21 mouse cellular contexts compared by ENCODE assay signal in genomic region chr4:129965294-129965693, GRCm38 (mm10). TPM values are rescaled to one million over a fixed set of nuclear protein-coding genes. Genes with fewer than 3 reads are reported as not detected.
DNase-seq lines count a peak whose midpoint lies in the region; ATAC-seq and TF ChIP-seq lines count a peak whose summit lies in the region.
"Had no signal": no experiment of that assay in that cellular context is flagged by ENCODE, and none has a peak within 500 bp of the region (broad histone marks: within the 10 kb centered on the region; RNA-seq: fewer than 3 reads in every experiment).

No protein-coding gene starts in this region.

- 58% methylated on average over 11 of the region's 11 CpGs for WGBS in forebrain, embryonic 15.5 days
- 83% methylated on average over 11 of the region's 11 CpGs for WGBS in forebrain, embryonic 10.5 days
- 60% methylated on average over 11 of the region's 11 CpGs for WGBS in midbrain, embryonic 13.5 days
- 69% methylated on average over 11 of the region's 11 CpGs for WGBS in midbrain, postnatal 0 days
- 51% methylated on average over 11 of the region's 11 CpGs for WGBS in hindbrain, embryonic 15.5 days
- 45% methylated on average over 11 of the region's 11 CpGs for WGBS in neural tube, embryonic 15.5 days
- WGBS in lung, postnatal 0 days = 60% methylated on average over 11 of the region's 11 CpGs

- H3K27ac ChIP-seq in forebrain, embryonic 15.5 days (replicated peaks) = 0 out of 2 replicates have a peak overlapping the region, but pooled peaks have one; percentile 90
- H3K27ac ChIP-seq in forebrain, embryonic 10.5 days = no peak overlapping the region
- H3K27ac ChIP-seq in midbrain, embryonic 13.5 days = peak overlapping the region; percentile 91; the same call in 1 of the 2 replicates
- H3K27ac ChIP-seq in midbrain, postnatal 0 days (ENCODE audit: low read depth, low read length) = no peak overlapping the region
- H3K27ac ChIP-seq in hindbrain, embryonic 15.5 days (replicated peaks) = peak overlapping the region; percentile 63; the same call in 1 of the 2 replicates
- H3K27ac ChIP-seq in neural tube, embryonic 15.5 days (replicated peaks) = peak overlapping the region; percentile 83
- H3K27ac ChIP-seq in gastrocnemius, adult 2 months = no peak overlapping the region
- H3K27ac ChIP-seq in lung, postnatal 0 days (ENCODE audit: low read length) = no peak overlapping the region
- H3K27ac ChIP-seq: embryonic facial prominence, embryonic 13.5 days; limb, embryonic 13.5 days; liver, embryonic 13.5 days had no signal

- H3K4me3 ChIP-seq in forebrain, embryonic 15.5 days = no peak overlapping the region
- no peak overlapping the region for H3K4me3 ChIP-seq in forebrain, embryonic 10.5 days
- no peak overlapping the region for H3K4me3 ChIP-seq in midbrain, embryonic 13.5 days (replicated peaks)
- no peak overlapping the region for H3K4me3 ChIP-seq in midbrain, postnatal 0 days (ENCODE audit: low read depth, low read length)
- no peak overlapping the region for H3K4me3 ChIP-seq in hindbrain, embryonic 15.5 days
- H3K4me3 ChIP-seq in neural tube, embryonic 15.5 days (replicated peaks) = no peak overlapping the region
- H3K4me3 ChIP-seq in gastrocnemius, adult 2 months = no peak overlapping the region
- no peak overlapping the region for H3K4me3 ChIP-seq in lung, postnatal 0 days (ENCODE audit: low read depth, low read length)
- H3K4me3 ChIP-seq: embryonic facial prominence, embryonic 13.5 days; limb, embryonic 13.5 days; liver, embryonic 13.5 days had no signal

- no peak for DNase-seq in forebrain, embryonic 10.5 days (ENCODE audit: extremely low spot score, low spot score)
- DNase-seq in midbrain, postnatal 0 days (ENCODE audit: low spot score) = no peak
- DNase-seq in gastrocnemius, adult 2 months = no peak
- DNase-seq in lung, postnatal 0 days (ENCODE audit: low spot score) = no peak
- DNase-seq: adrenal gland, adult 2 months; cerebellum, postnatal 10 days; gastrocnemius, postnatal 36 days; kidney, adult 9 months; kidney, postnatal 4 days; liver, embryonic 13.5 days; lung, embryonic 14.5 days; lung, postnatal 4 days; spleen, adult 18-20 months; thymus, postnatal 25 days had no signal

- no peak overlapping the region for H3K4me2 ChIP-seq in forebrain, embryonic 15.5 days (replicated peaks)
- no peak overlapping the region for H3K4me2 ChIP-seq in midbrain, embryonic 13.5 days (replicated peaks)
- H3K4me2 ChIP-seq in midbrain, postnatal 0 days (ENCODE audit: low read depth, low read length, poor library complexity, severe bottlenecking) = no peak overlapping the region
- no peak overlapping the region for H3K4me2 ChIP-seq in hindbrain, embryonic 15.5 days
- H3K4me2 ChIP-seq in neural tube, embryonic 15.5 days = no peak overlapping the region
- H3K4me2 ChIP-seq in lung, postnatal 0 days (replicated peaks; ENCODE audit: low read depth, low read length) = no peak overlapping the region
- H3K4me2 ChIP-seq: embryonic facial prominence, embryonic 13.5 days; limb, embryonic 13.5 days; liver, embryonic 13.5 days; lung, embryonic 14.5 days had no signal

- H3K9ac ChIP-seq in forebrain, embryonic 15.5 days (replicated peaks) = no peak overlapping the region
- no peak overlapping the region for H3K9ac ChIP-seq in midbrain, embryonic 13.5 days (replicated peaks)
- H3K9ac ChIP-seq in midbrain, postnatal 0 days (replicated peaks; ENCODE audit: low read length, poor library complexity, severe bottlenecking) = no peak overlapping the region
- H3K9ac ChIP-seq in hindbrain, embryonic 15.5 days = no peak overlapping the region
- H3K9ac ChIP-seq in neural tube, embryonic 15.5 days (replicated peaks) = no peak overlapping the region
- H3K9ac ChIP-seq in lung, postnatal 0 days (replicated peaks; ENCODE audit: low read depth) = no peak overlapping the region
- H3K9ac ChIP-seq: embryonic facial prominence, embryonic 13.5 days; limb, embryonic 13.5 days; liver, embryonic 13.5 days; lung, embryonic 14.5 days had no signal

- ATAC-seq in forebrain, embryonic 15.5 days (replicated peaks) = no peak
- ATAC-seq in midbrain, embryonic 13.5 days = no peak
- ATAC-seq in midbrain, postnatal 0 days (ENCODE audit: low FRiP score) = no peak
- no peak for ATAC-seq in hindbrain, embryonic 15.5 days (ENCODE audit: low FRiP score, low read depth)
- no peak for ATAC-seq in neural tube, embryonic 15.5 days (ENCODE audit: low FRiP score)
- no peak for ATAC-seq in lung, postnatal 0 days
- ATAC-seq: inflammation-experienced regulatory T-cells, adult 6 months had no signal

- peaks cover 43% of the 10 kb centered on the region for H3K4me1 ChIP-seq in forebrain, embryonic 15.5 days
- H3K4me1 ChIP-seq in forebrain, embryonic 10.5 days = peaks cover 56% of the 10 kb centered on the region
- H3K4me1 ChIP-seq in midbrain, embryonic 13.5 days (replicated peaks) = peaks cover 63% of the 10 kb centered on the region
- H3K4me1 ChIP-seq in midbrain, postnatal 0 days (ENCODE audit: insufficient read depth, low read length) = peaks cover 18% of the 10 kb centered on the region
- peaks cover 50% of the 10 kb centered on the region for H3K4me1 ChIP-seq in hindbrain, embryonic 15.5 days (replicated peaks)
- peaks cover 48% of the 10 kb centered on the region for H3K4me1 ChIP-seq in neural tube, embryonic 15.5 days
- H3K4me1 ChIP-seq in lung, postnatal 0 days (ENCODE audit: insufficient read depth, low read depth, low read length) = no peaks in the 10 kb centered on the region

- H3K36me3 ChIP-seq in forebrain, embryonic 15.5 days = no peaks in the 10 kb centered on the region
- no peaks in the 10 kb centered on the region for H3K36me3 ChIP-seq in forebrain, embryonic 10.5 days (replicated peaks)
- no peaks in the 10 kb centered on the region for H3K36me3 ChIP-seq in midbrain, embryonic 13.5 days
- no peaks in the 10 kb centered on the region for H3K36me3 ChIP-seq in midbrain, postnatal 0 days (ENCODE audit: insufficient read depth, low read length)
- H3K36me3 ChIP-seq in hindbrain, embryonic 15.5 days = no peaks in the 10 kb centered on the region
- H3K36me3 ChIP-seq in neural tube, embryonic 15.5 days = no peaks in the 10 kb centered on the region
- no peaks in the 10 kb centered on the region for H3K36me3 ChIP-seq in lung, postnatal 0 days (ENCODE audit: insufficient read depth, low read length)
- H3K36me3 ChIP-seq: embryonic facial prominence, embryonic 13.5 days; limb, embryonic 13.5 days; liver, embryonic 13.5 days had no signal

- H3K27me3 ChIP-seq in forebrain, embryonic 15.5 days = no peaks in the 10 kb centered on the region
- peaks cover 54% of the 10 kb centered on the region for H3K27me3 ChIP-seq in forebrain, embryonic 10.5 days (ENCODE audit: poor library complexity, severe bottlenecking)
- peaks cover 13% of the 10 kb centered on the region; the same call in 1 of the 2 replicates for H3K27me3 ChIP-seq in midbrain, embryonic 13.5 days
- no peaks in the 10 kb centered on the region for H3K27me3 ChIP-seq in midbrain, postnatal 0 days (ENCODE audit: insufficient read depth, low read length)
- H3K27me3 ChIP-seq in hindbrain, embryonic 15.5 days = no peaks in the 10 kb centered on the region
- H3K27me3 ChIP-seq in neural tube, embryonic 15.5 days (replicated peaks) = no peaks in the 10 kb centered on the region
- H3K27me3 ChIP-seq in lung, postnatal 0 days (replicated peaks; ENCODE audit: insufficient read depth, low read length) = no peaks in the 10 kb centered on the region

- no peaks in the 10 kb centered on the region for H3K9me3 ChIP-seq in forebrain, embryonic 15.5 days
- H3K9me3 ChIP-seq in forebrain, embryonic 10.5 days = no peaks in the 10 kb centered on the region
- no peaks in the 10 kb centered on the region for H3K9me3 ChIP-seq in midbrain, embryonic 13.5 days
- H3K9me3 ChIP-seq in midbrain, postnatal 0 days (ENCODE audit: low read length) = no peaks in the 10 kb centered on the region
- no peaks in the 10 kb centered on the region for H3K9me3 ChIP-seq in hindbrain, embryonic 15.5 days
- no peaks in the 10 kb centered on the region for H3K9me3 ChIP-seq in neural tube, embryonic 15.5 days (replicated peaks)
- H3K9me3 ChIP-seq in lung, postnatal 0 days (ENCODE audit: low read length) = no peaks in the 10 kb centered on the region
- H3K9me3 ChIP-seq: embryonic facial prominence, embryonic 13.5 days; limb, embryonic 13.5 days; liver, embryonic 13.5 days had no signal

- no peak for TF ChIP-seq CTCF in midbrain, postnatal 0 days (IDR thresholded peaks at IDR 0.05)
- TF ChIP-seq CTCF in gastrocnemius, adult 2 months (IDR thresholded peaks at IDR 0.05) = no peak
- TF ChIP-seq CTCF in lung, postnatal 0 days (IDR thresholded peaks at IDR 0.05) = no peak

- TF ChIP-seq EP300 in lung, postnatal 0 days (IDR thresholded peaks at IDR 0.05) = no peak

- intact Hi-C loops in gastrocnemius, adult 2 months (cut with DNase I) = no loop called here

RNA-seq across cellular contexts. Expression of gene Adgrb2, which starts 19.4 kb away (rescaled TPM):
- 12.9 and 13.2 TPM in 2 replicates for polyA plus RNA-seq in forebrain, embryonic 15.5 days (2015; fragmentation: Nextera tagmentation; extraction: Ambion mirVana)
- 0.84 and 1.4 TPM in 2 replicates for polyA plus RNA-seq in forebrain, embryonic 10.5 days (2016; fragmentation: Nextera tagmentation; extraction: Ambion mirVana)
- polyA plus RNA-seq in midbrain, embryonic 13.5 days (2015; fragmentation: Nextera tagmentation; extraction: Ambion mirVana) = 7.0 and 11.0 TPM in 2 replicates
- 293 and 312 TPM in 2 replicates for total RNA-seq in midbrain, postnatal 0 days (2014; rRNA removed)
- 17.4 and 17.9 TPM in 2 replicates for polyA plus RNA-seq in midbrain, postnatal 0 days (2015; fragmentation: Nextera tagmentation; extraction: Ambion mirVana)
- polyA plus RNA-seq in hindbrain, embryonic 15.5 days (2015; fragmentation: Nextera tagmentation; extraction: Ambion mirVana) = 16.4 and 17.4 TPM in 2 replicates
- 11.9 and 15.5 TPM in 2 replicates for polyA plus RNA-seq in neural tube, embryonic 15.5 days (2015; fragmentation: Nextera tagmentation; extraction: Ambion mirVana)
- under 1 TPM; 0.48 to 0.59 TPM for total RNA-seq in gastrocnemius, adult 2 months (2021)
- 0.21 and 0.33 TPM in 2 replicates for polyA plus RNA-seq in lung, postnatal 0 days (2015; fragmentation: Nextera tagmentation; extraction: Ambion mirVana)

RNA-seq across cellular contexts. Expression of gene Spocd1, which starts 36.2 kb away (rescaled TPM):
- not detected in 2 replicates for polyA plus RNA-seq in forebrain, embryonic 15.5 days (2015; fragmentation: Nextera tagmentation; extraction: Ambion mirVana)
- not detected in 2 replicates for polyA plus RNA-seq in forebrain, embryonic 10.5 days (2016; fragmentation: Nextera tagmentation; extraction: Ambion mirVana)
- not detected in 2 replicates for polyA plus RNA-seq in midbrain, embryonic 13.5 days (2015; fragmentation: Nextera tagmentation; extraction: Ambion mirVana)
- total RNA-seq in midbrain, postnatal 0 days (2014; rRNA removed) = not detected in 2 replicates
- 0.09 and 0.27 TPM in 2 replicates for polyA plus RNA-seq in midbrain, postnatal 0 days (2015; fragmentation: Nextera tagmentation; extraction: Ambion mirVana)
- 0.12 and 0.16 TPM in 2 replicates for polyA plus RNA-seq in hindbrain, embryonic 15.5 days (2015; fragmentation: Nextera tagmentation; extraction: Ambion mirVana)
- polyA plus RNA-seq in neural tube, embryonic 15.5 days (2015; fragmentation: Nextera tagmentation; extraction: Ambion mirVana) = 0.06 TPM in 1 of 2 replicates, not detected in the other
- not detected for total RNA-seq in gastrocnemius, adult 2 months (2021)
- not detected in 2 replicates for polyA plus RNA-seq in lung, postnatal 0 days (2015; fragmentation: Nextera tagmentation; extraction: Ambion mirVana)
- total RNA-seq: gastrocnemius, postnatal 36 days had no signal
- polyA plus RNA-seq: inflammation-experienced regulatory T-cells, adult 6 months; liver, embryonic 13.5 days; lung, embryonic 14.5 days had no signal

Comparison
In these comparisons a context has a peak if more than half of its experiments do, and no peak if none do; other contexts are left out.
1. H3K27ac ChIP-seq: peak in forebrain, embryonic 15.5 days (single experiment), midbrain, embryonic 13.5 days (single experiment), hindbrain, embryonic 15.5 days (single experiment) and neural tube, embryonic 15.5 days (single experiment); none in forebrain, embryonic 10.5 days (single experiment), midbrain, postnatal 0 days (single experiment), gastrocnemius, adult 2 months (single experiment) and lung, postnatal 0 days (single experiment).